In genomic region chr4:117608265-117608664, GRCm38 (mm10) we compare ENCODE assay signal across 9 mouse cellular contexts. TPM values are rescaled to one million over a fixed set of nuclear protein-coding genes. Genes with fewer than 3 reads are reported as not detected.
DNase-seq lines count a peak whose midpoint lies in the region; ATAC-seq lines count a peak whose summit lies in the region.
"Had no signal": no experiment of that assay in that cellular context is flagged by ENCODE, and none has a peak within 500 bp of the region (broad histone marks: within the 10 kb centered on the region; RNA-seq: fewer than 3 reads in every experiment).

No protein-coding gene starts in this region.

- ATAC-seq in intestine, embryonic 16.5 days, result 0 out of 2 replicates have a peak, but pooled peaks have one; percentile 33

- intact Hi-C loops in left cerebral cortex, postnatal 4 days (cut with DNase I), result no loop called here
- intact Hi-C loops in left cerebral cortex, postnatal 10 days (cut with DNase I), result no loop called here

- DNase-seq in adrenal gland, postnatal 10 days, result peak; percentile 63
- DNase-seq in adrenal gland, adult 8-10 months, result no peak
- peak; percentile 76 for DNase-seq in left cerebral cortex, postnatal 4 days
- no peak for DNase-seq in left cerebral cortex, postnatal 10 days (ENCODE audit: extremely low spot score in 1 of 2, low spot score in 2 of 2)
- peak; percentile 18 to 19 for DNase-seq in cerebellum, postnatal 14 days
- no peak for DNase-seq in right cerebral cortex, adult 18-20 months
- DNase-seq in layer of hippocampus, adult 8-10 months (ENCODE audit: low spot score in 2 of 2), result no peak

- WGBS in intestine, embryonic 16.5 days, result 67% methylated on average over 9 of the region's 9 CpGs

- no peaks in the 10 kb centered on the region for H3K27me3 ChIP-seq in intestine, embryonic 16.5 days (replicated peaks; ENCODE audit: control insufficient read depth, insufficient read depth, low read length)
- H3K27me3 ChIP-seq: lung, embryonic 15.5 days had no signal

- peaks cover 3% of the 10 kb centered on the region; the same call in 1 of the 2 replicates for H3K36me3 ChIP-seq in intestine, embryonic 16.5 days (ENCODE audit: control insufficient read depth, insufficient read depth, low read length)

- H3K9me3 ChIP-seq in intestine, embryonic 16.5 days (ENCODE audit: control insufficient read depth, low read length), result no peaks in the 10 kb centered on the region
- H3K9me3 ChIP-seq: lung, embryonic 15.5 days had no signal

- H3K9ac ChIP-seq in intestine, embryonic 16.5 days (ENCODE audit: low read depth, low read length), result no peak overlapping the region
- H3K9ac ChIP-seq: lung, embryonic 15.5 days had no signal

- no peak overlapping the region for H3K4me2 ChIP-seq in intestine, embryonic 16.5 days (ENCODE audit: low read depth, low read length)
- H3K4me2 ChIP-seq: lung, embryonic 15.5 days had no signal

- H3K4me3 ChIP-seq in intestine, embryonic 16.5 days (ENCODE audit: low read length), result no peak overlapping the region
- H3K4me3 ChIP-seq: lung, embryonic 15.5 days had no signal

- peaks cover 2% of the 10 kb centered on the region; the same call in 1 of the 2 replicates for H3K4me1 ChIP-seq in intestine, embryonic 16.5 days (ENCODE audit: control insufficient read depth, insufficient read depth, low read length)
- H3K4me1 ChIP-seq: lung, embryonic 15.5 days had no signal

- 0 out of 2 replicates have a peak overlapping the region, but pooled peaks have one; percentile 25 for H3K27ac ChIP-seq in intestine, embryonic 16.5 days (ENCODE audit: low read length)
- H3K27ac ChIP-seq: lung, embryonic 15.5 days had no signal

RNA-seq across cellular contexts. Expression of gene Eri3, which starts 58.1 kb away (rescaled TPM):
- 10 to 100 TPM; 74.8 to 96.0 TPM for total RNA-seq in adrenal gland, postnatal 10 days (2021)
- total RNA-seq in adrenal gland, adult 8-10 months (2022), result 100 to 1,000 TPM in 1 of 4 experiments, 10 to 100 TPM in 3; 73.0 to 105 (median 81.5) TPM
- total RNA-seq in left cerebral cortex, postnatal 4 days (2021), result 100 to 1,000 TPM; 257 to 277 TPM
- total RNA-seq in left cerebral cortex, postnatal 10 days (2021), result 100 to 1,000 TPM; 251 to 264 TPM
- polyA plus RNA-seq in intestine, embryonic 16.5 days (2015; fragmentation: Nextera tagmentation; extraction: Ambion mirVana), result 90.6 and 94.4 TPM in 2 replicates
- 100 to 1,000 TPM; 182 to 220 (median 203) TPM for total RNA-seq in layer of hippocampus, adult 8-10 months (2022)

Comparison
In these comparisons a context has a peak if more than half of its experiments do, and no peak if none do; other contexts are left out.
1. DNase-seq: peak in adrenal gland, postnatal 10 days (single experiment), left cerebral cortex, postnatal 4 days (single experiment) and cerebellum, postnatal 14 days (2 of 2); none in adrenal gland, adult 8-10 months (single experiment), left cerebral cortex, postnatal 10 days (0 of 2), right cerebral cortex, adult 18-20 months (single experiment) and layer of hippocampus, adult 8-10 months (0 of 2).